Mouse (Mus musculus) limb, embryonic 11.5 days (tissue): Measurements from ENCODE around the gene Nr0b2. TPM values are rescaled to one million over a fixed set of nuclear protein-coding genes. Genes with fewer than 3 reads are reported as not detected.

ENCODE experiments used
- ATAC-seq: fragments of 200-750 bp; cut with Nextera tagmentation; 2 replicates; pipeline ENCODE4 v1.8.0; 2017; ENCODE audit warnings: low read depth; ENCODE audit not compliant: insufficient number of reproducible peaks, low FRiP score, low TSS enrichment
- DNase-seq: peaks from one replicate; pipeline ENCODE4 v3.0.0-alpha.2; 2015; ENCODE audit warnings: low spot score
- H3K27ac ChIP-seq: fragments of 300-500 bp; sonication (generic); replicated peaks from 2 replicates; pipeline ENCODE4 v1.5.1; 2014; ENCODE audit warnings: low read depth, mild to moderate bottlenecking, low read length
- H3K27me3 ChIP-seq: fragments of 300-500 bp; sonication (generic); 2 replicates; pipeline ENCODE4 v1.6.1; 2014; ENCODE audit warnings: mild to moderate bottlenecking, low read length, mixed read lengths; ENCODE audit not compliant: control insufficient read depth, insufficient read depth
- H3K36me3 ChIP-seq: fragments of 300-500 bp; sonication (generic); 2 replicates; pipeline ENCODE4 v1.6.1; 2014; ENCODE audit warnings: mild to moderate bottlenecking, low read length, moderate library complexity, mixed read lengths; ENCODE audit not compliant: control insufficient read depth, insufficient read depth
- H3K4me1 ChIP-seq: fragments of 300-500 bp; sonication (generic); 2 replicates; pipeline ENCODE4 v1.6.1; 2014; ENCODE audit warnings: low read length, mixed read lengths; ENCODE audit not compliant: control insufficient read depth, insufficient read depth
- H3K4me2 ChIP-seq: fragments of 300-500 bp; sonication (generic); 2 replicates; pipeline ENCODE4 v1.6.1; 2014; ENCODE audit warnings: low read depth, mild to moderate bottlenecking, moderate library complexity; ENCODE audit not compliant: severe bottlenecking
- H3K4me3 ChIP-seq: fragments of 300-500 bp; sonication (generic); 2 replicates; pipeline ENCODE4 v1.5.1; 2014; ENCODE audit warnings: low read depth, low read length
- H3K9ac ChIP-seq: fragments of 300-500 bp; sonication (generic); 2 replicates; pipeline ENCODE4 v1.6.1; 2014; ENCODE audit warnings: mild to moderate bottlenecking, low read length
- H3K9me3 ChIP-seq: fragments of 300-500 bp; sonication (generic); 2 replicates; pipeline ENCODE4 v1.6.1; 2016; ENCODE audit warnings: low read length; ENCODE audit not compliant: control insufficient read depth
- WGBS: fragments of 180-500 bp; shearing (Covaris S2); extraction: QIAGEN DNeasy Blood & Tissue Kit; methylation state at CpG from one replicate; pipeline ENCODE4 v1.1.7; 2014; 5-methylcytosine and 5-hydroxymethylcytosine counted together
- polyA plus RNA-seq: library from polyadenylated mRNA; unstranded; fragments of >200 nt; fragmentation: Nextera tagmentation; extraction: Ambion mirVana; gene quantifications from 2 replicates; pipeline ENCODE4 v1.2.1, GENCODE M21; 2014

Gene Nr0b2
- polyA plus RNA-seq, 1 experiment from 2014 or later: not detected

DNA sequence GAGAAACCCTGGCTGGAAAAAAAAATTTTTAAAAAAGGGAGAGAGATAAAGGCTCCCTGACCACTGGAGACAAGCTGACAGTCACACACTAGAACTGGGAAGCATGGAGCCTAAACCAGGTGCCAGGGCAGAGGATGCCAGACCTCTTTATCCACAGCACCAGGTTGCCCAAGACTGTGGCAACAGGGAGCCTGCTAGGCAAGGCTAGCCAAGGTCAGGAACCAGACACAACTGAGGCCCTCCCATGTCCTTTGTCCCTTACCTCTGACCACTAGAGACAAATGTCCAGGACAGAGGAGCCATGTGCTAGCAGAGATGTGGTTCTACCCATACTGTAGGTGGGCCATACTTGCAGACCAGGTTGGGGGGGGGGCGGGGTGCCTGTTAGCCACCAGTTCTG lies 1.1 kb upstream of the Nr0b2 start:
- H3K36me3 ChIP-seq: no peaks in the 10 kb centered on the region
- H3K4me1 ChIP-seq: no peaks in the 10 kb centered on the region
- no peak for ATAC-seq
- no peaks in the 10 kb centered on the region for H3K9me3 ChIP-seq
- no peak overlapping the region for H3K4me3 ChIP-seq
- 82% methylated on average over 1 of the region's 1 CpGs for WGBS
- no peak for DNase-seq
- no peak overlapping the region for H3K9ac ChIP-seq
- H3K27me3 ChIP-seq: no peaks in the 10 kb centered on the region
- H3K4me2 ChIP-seq: no peak overlapping the region
- H3K27ac ChIP-seq: no peak overlapping the region

DNA sequence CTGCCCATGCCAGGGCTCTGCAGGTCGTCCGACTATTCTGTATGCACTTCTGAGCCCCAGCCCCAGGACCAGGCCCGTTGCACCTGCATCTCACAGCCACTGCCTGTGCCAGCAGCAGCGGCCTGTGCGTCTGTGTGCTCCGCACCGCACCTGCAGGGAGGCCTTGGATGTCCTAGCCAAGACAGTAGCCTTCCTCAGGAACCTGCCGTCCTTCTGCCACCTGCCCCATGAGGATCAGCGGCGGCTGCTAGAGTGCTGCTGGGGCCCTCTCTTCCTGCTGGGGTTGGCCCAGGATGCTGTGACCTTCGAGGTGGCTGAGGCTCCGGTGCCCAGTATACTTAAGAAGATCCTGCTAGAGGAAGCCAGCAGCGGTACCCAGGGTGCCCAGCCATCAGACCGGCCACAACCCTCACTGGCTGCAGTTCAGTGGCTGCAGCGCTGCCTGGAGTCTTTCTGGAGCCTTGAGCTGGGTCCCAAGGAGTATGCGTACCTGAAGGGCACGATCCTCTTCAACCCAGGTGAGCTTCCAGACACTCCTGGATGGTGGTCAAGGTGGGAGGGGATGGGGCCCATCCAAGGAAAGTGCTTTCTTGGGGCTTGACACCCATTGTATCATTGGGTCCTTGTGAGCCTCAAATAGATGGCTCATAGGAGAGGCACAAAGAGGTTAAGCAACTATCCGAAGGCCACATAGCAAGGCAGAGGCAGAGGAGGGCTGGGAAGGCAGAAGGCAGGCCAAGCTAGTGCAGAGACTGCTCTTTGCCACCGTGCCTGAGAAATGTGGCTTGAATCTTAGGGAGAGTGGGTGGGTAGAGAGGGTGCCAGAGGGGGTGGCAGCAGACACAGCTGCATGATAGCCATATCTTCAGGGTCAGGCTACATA lies 513 bp downstream of the Nr0b2 start:
- no peak overlapping the region for H3K9ac ChIP-seq
- H3K9me3 ChIP-seq: no peaks in the 10 kb centered on the region
- ATAC-seq (no peak), DNase-seq (no peak)
- 72% methylated on average over 19 of the region's 19 CpGs for WGBS
- no peaks in the 10 kb centered on the region for H3K36me3 ChIP-seq
- H3K27me3 ChIP-seq: no peaks in the 10 kb centered on the region
- no peak overlapping the region for H3K4me3 ChIP-seq
- H3K27ac ChIP-seq: no peak overlapping the region
- H3K4me2 ChIP-seq: no peak overlapping the region
- no peaks in the 10 kb centered on the region for H3K4me1 ChIP-seq

DNA sequence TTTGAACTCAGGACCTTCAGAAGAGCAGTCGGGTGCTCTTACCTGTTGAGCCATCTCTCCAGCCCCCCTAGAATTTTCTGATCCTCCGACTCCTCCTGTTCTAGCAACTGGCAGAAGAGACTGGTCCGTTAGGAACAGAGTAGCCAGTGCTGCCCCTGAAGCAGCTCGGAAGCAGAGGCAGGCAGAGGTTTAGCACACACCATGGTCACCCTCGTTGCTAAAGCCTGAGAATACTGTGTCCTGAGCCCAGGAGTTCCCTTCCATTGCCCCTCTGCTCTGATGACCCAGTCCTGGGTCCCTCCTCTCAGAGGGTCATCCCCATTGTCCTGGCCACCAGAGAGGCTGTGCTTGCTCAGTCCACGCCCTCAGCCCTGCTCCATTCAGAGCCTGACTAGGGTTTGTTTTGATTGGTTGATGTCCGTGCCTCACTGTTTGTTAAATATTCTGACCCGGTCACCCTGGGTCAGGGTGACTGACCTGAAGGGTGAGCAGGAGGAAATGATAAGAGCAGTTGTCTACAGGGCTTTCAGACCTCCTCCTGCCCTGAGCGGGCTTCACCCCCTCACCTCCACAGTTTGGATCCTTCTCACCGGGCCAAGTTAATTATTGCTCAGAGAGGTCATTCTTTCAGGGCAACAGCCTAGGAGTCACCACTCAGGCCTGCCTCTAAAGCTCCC lies 4.0 kb downstream of the Nr0b2 start:
- Histone ChIP-seq H3K4me1 (no peaks in the 10 kb centered on the region), H3K4me2 (no peak overlapping the region), H3K27ac (no peak overlapping the region), H3K9ac (no peak overlapping the region), H3K4me3 (no peak overlapping the region), H3K36me3 (no peaks in the 10 kb centered on the region), H3K27me3 (no peaks in the 10 kb centered on the region), H3K9me3 (no peaks in the 10 kb centered on the region)
- WGBS: 50% methylated on average over 10 of the region's 10 CpGs
- no peak for DNase-seq
- ATAC-seq: no peak

DNA sequence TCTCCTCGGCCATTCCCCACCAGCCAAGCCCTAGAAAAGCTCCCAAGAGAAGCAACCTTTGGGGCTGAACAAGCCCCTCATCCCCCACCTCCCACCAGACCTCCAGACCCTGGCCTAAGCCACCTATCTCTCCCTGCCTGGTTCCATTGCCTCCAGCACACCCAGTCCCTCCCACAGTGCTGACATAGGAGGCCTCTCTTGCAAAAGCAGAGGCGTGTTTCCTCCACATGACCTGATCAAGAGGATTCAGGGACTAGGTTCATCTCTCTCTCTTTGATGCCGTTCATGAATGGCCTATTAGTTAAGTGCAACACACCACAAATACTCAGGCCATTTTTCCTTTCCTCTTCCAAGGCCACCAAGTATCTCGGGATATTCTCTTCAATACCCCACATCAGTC lies 6.7 kb downstream of the Nr0b2 start:
- no peaks in the 10 kb centered on the region for H3K27me3 ChIP-seq
- no peaks in the 10 kb centered on the region for H3K36me3 ChIP-seq
- H3K27ac ChIP-seq: no peak overlapping the region
- ATAC-seq: no peak
- WGBS: 76% methylated on average over 4 of the region's 4 CpGs
- no peaks in the 10 kb centered on the region for H3K4me1 ChIP-seq
- H3K9me3 ChIP-seq: no peaks in the 10 kb centered on the region
- no peak for DNase-seq
- no peak overlapping the region for H3K4me2 ChIP-seq
- H3K9ac ChIP-seq: no peak overlapping the region
- H3K4me3 ChIP-seq: no peak overlapping the region

DNA sequence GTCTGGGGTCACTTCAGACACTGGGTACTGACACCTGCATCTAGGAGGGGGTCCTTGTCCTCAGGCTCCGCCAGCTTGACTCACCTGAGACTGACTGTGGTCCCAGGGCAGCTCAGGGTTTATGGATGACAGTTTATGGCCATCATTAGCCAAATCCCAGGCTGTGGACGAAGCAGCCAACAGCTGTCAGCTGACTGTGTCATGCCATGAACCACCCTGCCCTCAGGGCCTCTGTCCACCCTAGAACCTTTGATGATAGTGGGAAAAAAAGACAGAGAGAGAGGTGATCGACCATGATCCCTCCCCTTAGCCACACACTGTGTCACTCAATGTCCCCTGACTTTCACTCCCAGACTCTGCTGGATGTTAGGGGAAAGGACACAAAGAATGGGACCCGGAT lies 8.4 kb downstream of the Nr0b2 start:
- 56% methylated on average over 4 of the region's 4 CpGs for WGBS
- DNase-seq: no peak
- Histone ChIP-seq H3K36me3 (no peaks in the 10 kb centered on the region), H3K9me3 (no peaks in the 10 kb centered on the region), H3K4me1 (no peaks in the 10 kb centered on the region), H3K27me3 (no peaks in the 10 kb centered on the region), H3K4me2 (no peak overlapping the region), H3K9ac (no peak overlapping the region), H3K4me3 (no peak overlapping the region), H3K27ac (no peak overlapping the region)
- no peak for ATAC-seq

DNA sequence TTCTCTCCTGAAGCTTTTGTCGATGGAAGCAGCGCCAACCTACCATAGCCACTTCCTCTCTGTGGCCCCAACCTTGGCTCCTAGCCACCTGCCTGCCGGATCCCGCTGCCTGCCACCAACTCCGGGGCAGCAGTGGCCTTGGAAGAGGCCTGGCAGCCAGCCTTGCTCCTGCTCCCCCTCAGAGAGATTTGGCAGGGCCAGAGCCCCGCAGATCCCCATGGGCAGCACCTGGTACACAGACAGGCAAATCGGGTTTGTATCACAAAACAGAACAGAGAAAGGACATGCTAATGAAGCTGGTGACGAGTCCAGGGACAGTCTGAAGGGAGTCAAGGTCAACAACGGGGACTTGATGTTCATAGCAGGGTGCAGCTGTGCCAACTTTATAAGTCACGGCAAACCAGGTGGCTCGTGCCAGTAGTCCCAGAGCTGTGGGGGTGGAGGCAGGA lies 10.0 kb downstream of the Nr0b2 start:
- no peaks in the 10 kb centered on the region for H3K36me3 ChIP-seq
- no peak overlapping the region for H3K27ac ChIP-seq
- no peaks in the 10 kb centered on the region for H3K27me3 ChIP-seq
- no peaks in the 10 kb centered on the region for H3K9me3 ChIP-seq
- ATAC-seq (no peak), DNase-seq (no peak)
- no peak overlapping the region for H3K9ac ChIP-seq
- H3K4me2 ChIP-seq: no peak overlapping the region
- no peak overlapping the region for H3K4me3 ChIP-seq
- H3K4me1 ChIP-seq: no peaks in the 10 kb centered on the region
- WGBS: 79% methylated on average over 11 of the region's 11 CpGs

DNA sequence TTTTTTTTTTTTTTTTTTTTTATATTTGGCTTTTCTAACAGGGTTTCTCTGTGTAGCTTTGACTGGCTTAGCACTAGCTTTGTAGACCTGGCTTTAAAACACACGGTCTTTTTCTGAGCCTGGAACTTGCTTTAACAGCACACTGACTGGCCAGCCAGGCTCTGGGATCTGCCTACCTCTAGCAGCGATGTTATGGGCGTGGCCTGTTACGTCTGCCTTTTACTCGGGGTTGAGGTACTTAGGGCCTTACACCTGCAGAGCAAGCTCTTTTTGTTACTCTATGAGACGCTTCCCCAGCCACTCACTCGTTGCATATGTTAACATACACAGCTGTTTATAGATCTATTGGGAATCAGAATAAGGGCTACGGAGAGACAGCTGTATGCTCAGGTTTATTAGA lies 14.1 kb downstream of the Nr0b2 start:
- Histone ChIP-seq H3K36me3 (no peaks in the 10 kb centered on the region), H3K4me2 (no peak overlapping the region), H3K27ac (no peak overlapping the region), H3K9me3 (no peaks in the 10 kb centered on the region), H3K27me3 (no peaks in the 10 kb centered on the region), H3K4me1 (no peaks in the 10 kb centered on the region), H3K9ac (no peak overlapping the region), H3K4me3 (no peak overlapping the region)
- 31% methylated on average over 8 of the region's 8 CpGs for WGBS
- ATAC-seq: no peak
- DNase-seq: no peak

DNA sequence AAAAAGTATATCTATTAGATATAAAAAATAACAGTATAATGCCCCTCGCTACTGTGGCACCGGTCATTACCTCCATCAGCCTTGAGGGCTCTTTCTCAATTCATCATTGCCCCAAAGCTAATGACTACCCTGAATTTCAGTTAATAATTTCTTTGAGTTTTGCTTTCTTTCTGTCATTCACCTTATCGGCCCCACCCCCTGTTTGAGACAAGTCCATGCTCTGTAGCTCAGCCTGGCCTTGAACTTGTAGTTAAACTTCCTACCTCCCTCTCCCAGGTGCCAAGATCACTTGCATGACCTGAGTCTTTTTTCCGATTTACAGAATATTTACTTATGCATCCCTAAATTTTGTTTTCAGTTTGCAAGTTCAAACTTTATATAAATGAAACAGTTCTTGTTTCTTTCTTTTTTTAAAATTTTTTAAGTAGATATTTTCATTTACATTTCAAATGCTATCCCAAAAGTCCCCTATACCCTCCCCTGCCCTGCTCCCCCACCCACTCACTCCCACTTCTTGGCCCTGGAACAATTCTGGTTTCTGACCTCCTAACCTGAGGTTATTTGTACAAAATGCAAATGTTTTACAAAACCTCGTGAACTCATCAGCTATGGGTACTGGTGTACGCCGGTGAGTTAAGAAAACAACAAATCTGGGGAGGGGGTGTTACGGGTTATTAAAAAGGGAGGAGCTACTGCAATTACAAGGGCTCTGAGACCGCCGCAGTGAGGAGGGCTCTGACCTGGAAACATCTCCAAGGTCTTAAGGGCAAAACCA lies 16.3 kb downstream of the Nr0b2 start:
- Histone ChIP-seq H3K4me3 (no peak overlapping the region), H3K27ac (no peak overlapping the region), H3K9ac (no peak overlapping the region), H3K4me2 (no peak overlapping the region), H3K27me3 (no peaks in the 10 kb centered on the region), H3K9me3 (no peaks in the 10 kb centered on the region), H3K36me3 (no peaks in the 10 kb centered on the region), H3K4me1 (no peaks in the 10 kb centered on the region)
- DNase-seq (no peak), ATAC-seq (no peak)
- WGBS: 83% methylated on average over 10 of the region's 10 CpGs
